Mouse (Mus musculus): ENCODE data around the gene Csrnp1. TPM values are rescaled to one million over a fixed set of nuclear protein-coding genes. Genes with fewer than 3 reads are reported as not detected.

Gene Csrnp1
- total and polyA plus RNA-seq, 3 experiments = 17.3 to 44.1 (median 26.5) TPM

DNA sequence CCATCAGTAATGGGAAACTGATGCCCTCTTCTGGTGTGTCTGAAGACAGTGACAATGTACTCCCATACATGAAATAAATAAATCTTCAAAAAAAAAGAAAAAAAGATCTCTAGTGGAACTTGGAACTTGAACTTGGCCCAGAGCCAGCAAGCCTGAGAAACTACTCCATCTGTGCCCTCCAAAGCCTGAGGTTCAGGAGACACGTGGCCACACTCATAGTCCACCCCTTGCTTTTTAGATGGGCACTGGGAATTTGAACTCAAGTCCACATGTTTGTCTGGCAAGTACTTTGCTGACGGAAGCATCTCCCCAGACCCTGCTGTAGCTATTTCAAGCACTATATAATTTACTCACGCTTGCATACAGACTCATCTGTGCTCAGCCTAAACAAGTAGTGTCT lies 19.3 kb downstream of the Csrnp1 start:
- TF ChIP-seq TAL1 (conservative IDR thresholded peaks at IDR 0.05; ENCODE audit: low read depth, low read length) (no peak), CTCF (IDR thresholded peaks at IDR 0.05; ENCODE audit: low read depth, low read length) (no peak), POLR2AphosphoS5 (IDR thresholded peaks at IDR 0.05; ENCODE audit: insufficient replicate concordance, low read depth, low read length) (no peak), GATA2 (IDR thresholded peaks at IDR 0.05; ENCODE audit: borderline replicate concordance, low read depth, low read length) (no peak), GATA1 (IDR thresholded peaks at IDR 0.05; ENCODE audit: borderline replicate concordance, low read length) (no peak)
- Histone ChIP-seq H3K27me3 (ENCODE audit: insufficient read depth, low read length) (peaks cover 30% of the 10 kb centered on the region), H3K36me3 (replicated peaks) (peaks cover 10% of the 10 kb centered on the region), H3K4me3 (ENCODE audit: low read depth, low read length) (no peak overlapping the region), H3K9me3 (replicated peaks) (no peaks in the 10 kb centered on the region), H3K4me1 (ENCODE audit: insufficient read depth, low read depth, low read length) (peaks cover 24% of the 10 kb centered on the region)
- ATAC-seq (ENCODE audit: extremely low read depth, insufficient number of reproducible peaks, low FRiP score, poor library complexity, severe bottlenecking) (no peak), DNase-seq (ENCODE audit: low spot score) (no peak)

GRCm38 (mm10) chr9:119964206-119964605 lies 20.3 kb downstream of the Csrnp1 start:
- Histone ChIP-seq H3K4me3 (ENCODE audit: low read depth, low read length) (no peak overlapping the region), H3K27me3 (ENCODE audit: insufficient read depth, low read length) (peaks cover 30% of the 10 kb centered on the region), H3K4me1 (ENCODE audit: insufficient read depth, low read depth, low read length) (peaks cover 24% of the 10 kb centered on the region), H3K9me3 (replicated peaks) (no peaks in the 10 kb centered on the region), H3K36me3 (replicated peaks) (peaks cover under 1% of the 10 kb centered on the region)
- TF ChIP-seq CTCF (IDR thresholded peaks at IDR 0.05; ENCODE audit: low read depth, low read length) (no peak), GATA2 (IDR thresholded peaks at IDR 0.05; ENCODE audit: borderline replicate concordance, low read depth, low read length) (no peak), POLR2AphosphoS5 (IDR thresholded peaks at IDR 0.05; ENCODE audit: insufficient replicate concordance, low read depth, low read length) (no peak), TAL1 (conservative IDR thresholded peaks at IDR 0.05; ENCODE audit: low read depth, low read length) (no peak), GATA1 (IDR thresholded peaks at IDR 0.05; ENCODE audit: borderline replicate concordance, low read length) (no peak)
- ATAC-seq (ENCODE audit: extremely low read depth, insufficient number of reproducible peaks, low FRiP score, poor library complexity, severe bottlenecking) (no peak), DNase-seq (ENCODE audit: low spot score) (no peak)

GRCm38 (mm10) chr9:119962987-119963667 lies 21.3 kb downstream of the Csrnp1 start:
- peak; percentile 32; the same call in 1 of the 2 replicates for TF ChIP-seq CTCF (IDR thresholded peaks at IDR 0.05; ENCODE audit: low read depth, low read length)
- no peak for TF ChIP-seq GATA2 (IDR thresholded peaks at IDR 0.05; ENCODE audit: borderline replicate concordance, low read depth, low read length)
- Histone ChIP-seq H3K9me3 (replicated peaks) (no peaks in the 10 kb centered on the region), H3K36me3 (replicated peaks) (no peaks in the 10 kb centered on the region), H3K4me1 (ENCODE audit: insufficient read depth, low read depth, low read length) (peaks cover 24% of the 10 kb centered on the region), H3K27me3 (ENCODE audit: insufficient read depth, low read length) (peaks cover 36% of the 10 kb centered on the region), H3K4me3 (ENCODE audit: low read depth, low read length) (no peak overlapping the region)
- DNase-seq (ENCODE audit: low spot score) (peak; percentile 86), ATAC-seq (ENCODE audit: extremely low read depth, insufficient number of reproducible peaks, low FRiP score, poor library complexity, severe bottlenecking) (peak; percentile 82)

DNA sequence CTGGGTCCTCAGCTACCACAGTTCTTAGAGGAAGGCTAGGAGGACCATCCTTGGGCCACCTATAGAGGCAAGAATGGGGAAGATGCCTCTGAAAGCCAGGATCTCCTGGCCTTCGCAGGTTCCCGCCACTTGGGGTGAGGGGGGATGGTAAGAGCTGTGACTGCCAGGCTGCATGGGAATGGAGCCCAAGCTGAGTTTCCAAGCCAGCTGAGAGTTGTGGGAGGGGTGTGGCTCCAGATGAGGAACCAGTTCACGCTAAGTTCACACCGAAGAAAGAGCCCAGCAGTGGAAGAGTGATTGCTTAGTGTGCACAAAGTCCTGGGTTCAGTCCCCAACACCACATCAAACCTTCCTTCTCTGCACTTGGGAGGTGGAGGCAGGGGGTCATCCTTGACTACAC lies 22.2 kb downstream of the Csrnp1 start:
- Histone ChIP-seq H3K36me3 (replicated peaks) (no peaks in the 10 kb centered on the region), H3K27me3 (ENCODE audit: insufficient read depth, low read length) (peaks cover 36% of the 10 kb centered on the region), H3K4me3 (ENCODE audit: low read depth, low read length) (no peak overlapping the region), H3K4me1 (ENCODE audit: insufficient read depth, low read depth, low read length) (peaks cover 24% of the 10 kb centered on the region), H3K9me3 (replicated peaks) (no peaks in the 10 kb centered on the region)
- TF ChIP-seq GATA1 (IDR thresholded peaks at IDR 0.05; ENCODE audit: borderline replicate concordance, low read length) = no peak
- no peak for TF ChIP-seq GATA2 (IDR thresholded peaks at IDR 0.05; ENCODE audit: borderline replicate concordance, low read depth, low read length)
- no peak for TF ChIP-seq TAL1 (conservative IDR thresholded peaks at IDR 0.05; ENCODE audit: low read depth, low read length)
- no peak for TF ChIP-seq CTCF (IDR thresholded peaks at IDR 0.05; ENCODE audit: low read depth, low read length)
- no peak for TF ChIP-seq POLR2AphosphoS5 (IDR thresholded peaks at IDR 0.05; ENCODE audit: insufficient replicate concordance, low read depth, low read length)
- ATAC-seq (ENCODE audit: extremely low read depth, insufficient number of reproducible peaks, low FRiP score, poor library complexity, severe bottlenecking) (no peak), DNase-seq (ENCODE audit: low spot score) (no peak)

GRCm38 (mm10) chr9:119958835-119959234 lies 25.6 kb downstream of the Csrnp1 start:
- Histone ChIP-seq H3K4me3 (ENCODE audit: low read depth, low read length) (no peak overlapping the region), H3K9me3 (replicated peaks) (no peaks in the 10 kb centered on the region), H3K36me3 (replicated peaks) (no peaks in the 10 kb centered on the region), H3K27me3 (ENCODE audit: insufficient read depth, low read length) (peaks cover 50% of the 10 kb centered on the region), H3K4me1 (ENCODE audit: insufficient read depth, low read depth, low read length) (peaks cover 15% of the 10 kb centered on the region)
- TF ChIP-seq GATA1 (IDR thresholded peaks at IDR 0.05; ENCODE audit: borderline replicate concordance, low read length) (no peak), GATA2 (IDR thresholded peaks at IDR 0.05; ENCODE audit: borderline replicate concordance, low read depth, low read length) (no peak), TAL1 (conservative IDR thresholded peaks at IDR 0.05; ENCODE audit: low read depth, low read length) (no peak), CTCF (IDR thresholded peaks at IDR 0.05; ENCODE audit: low read depth, low read length) (no peak), POLR2AphosphoS5 (IDR thresholded peaks at IDR 0.05; ENCODE audit: insufficient replicate concordance, low read depth, low read length) (no peak)
- DNase-seq (ENCODE audit: low spot score) (no peak), ATAC-seq (ENCODE audit: extremely low read depth, insufficient number of reproducible peaks, low FRiP score, poor library complexity, severe bottlenecking) (no peak)

DNA sequence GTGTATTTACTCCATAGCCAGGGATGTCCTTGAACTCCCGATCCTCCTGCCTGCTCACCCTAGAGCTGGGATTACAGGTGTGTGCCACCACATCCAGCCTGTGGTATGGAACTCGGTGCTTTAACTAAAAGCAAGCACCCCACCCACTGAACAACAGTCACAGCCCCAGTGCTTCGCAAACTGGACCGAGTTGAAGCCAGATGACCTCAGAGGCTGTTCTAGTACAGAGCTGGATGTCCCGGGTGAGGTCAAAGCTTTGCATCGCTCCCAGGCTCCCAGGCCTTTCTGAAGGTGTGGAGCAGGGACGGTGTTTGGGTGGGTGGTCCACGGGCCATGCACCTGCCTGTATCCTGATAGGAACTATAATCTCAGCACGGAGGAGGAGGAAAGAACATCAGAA lies 33.1 kb downstream of the Csrnp1 start:
- no peak for ATAC-seq (ENCODE audit: extremely low read depth, insufficient number of reproducible peaks, low FRiP score, poor library complexity, severe bottlenecking)
- Histone ChIP-seq H3K27me3 (ENCODE audit: insufficient read depth, low read length) (peaks cover 63% of the 10 kb centered on the region), H3K36me3 (replicated peaks) (no peaks in the 10 kb centered on the region), H3K9me3 (replicated peaks) (no peaks in the 10 kb centered on the region), H3K4me3 (ENCODE audit: low read depth, low read length) (no peak overlapping the region), H3K4me1 (ENCODE audit: insufficient read depth, low read depth, low read length) (peaks cover 2% of the 10 kb centered on the region)
- TF ChIP-seq TAL1 (conservative IDR thresholded peaks at IDR 0.05; ENCODE audit: low read depth, low read length) (no peak), CTCF (IDR thresholded peaks at IDR 0.05; ENCODE audit: low read depth, low read length) (no peak), GATA2 (IDR thresholded peaks at IDR 0.05; ENCODE audit: borderline replicate concordance, low read depth, low read length) (no peak), GATA1 (IDR thresholded peaks at IDR 0.05; ENCODE audit: borderline replicate concordance, low read length) (no peak), POLR2AphosphoS5 (IDR thresholded peaks at IDR 0.05; ENCODE audit: insufficient replicate concordance, low read depth, low read length) (no peak)
- DNase-seq (ENCODE audit: low spot score) = no peak
